Mouse (Mus musculus) gastrocnemius, adult 2 months (tissue): ENCODE data around the gene Rap1gap. TPM values are rescaled to one million over a fixed set of nuclear protein-coding genes. Genes with fewer than 3 reads are reported as not detected.

ENCODE experiments used
- DNase-seq: peaks from one replicate; pipeline ENCODE4 v3.0.0; 2022
- H3K27ac ChIP-seq: fragments of 200-600 bp; 2 replicates; pipeline ENCODE4 v1.8.1; 2022; ENCODE audit warnings: mild to moderate bottlenecking
- H3K4me3 ChIP-seq: fragments of 200-600 bp; 2 replicates; pipeline ENCODE4 v1.8.1; 2022; ENCODE audit warnings: mild to moderate bottlenecking, moderate library complexity
- CTCF ChIP-seq: fragments of 200-600 bp; IDR thresholded peaks from 2 replicates; pipeline ENCODE4 v1.8.1; 2022; ENCODE audit warnings: antibody characterized with exemption, mild to moderate bottlenecking, moderate library complexity
- intact Hi-C: fragments of 180-260 bp; cut with DNase I; formaldehyde crosslinking; loops from one replicate; pipeline ENCODE4 v1.15.1; 2025
- total RNA-seq, 2 experiments: library from RNA; stranded (reverse); gene quantifications; 2 replicates each; pipeline ENCODE4 v1.2.3; 2021

Gene Rap1gap
- total RNA-seq, 2 experiments from 2014 or later, result 4.4 to 8.6 TPM

- peak overlapping the region; percentile 85 for H3K27ac ChIP-seq
- peak overlapping the region; percentile 62 for H3K4me3 ChIP-seq
- DNase-seq, result no peak
- intact Hi-C loops, result loop anchor here (1.0 kb wide), 1 partner anchor 47 kb away; no protein-coding TSS in a partner anchor
- TF ChIP-seq CTCF, result no peak
Observed at GRCm38 (mm10) chr4:137723527-137723926, 59.0 kb downstream of the Rap1gap start.

GRCm38 (mm10) chr4:137724212-137724611, 59.7 kb downstream of the Rap1gap start:
- no peak for TF ChIP-seq CTCF
- intact Hi-C loops, result loop anchor here (1.0 kb wide), 1 partner anchor 41 kb away; no protein-coding TSS in a partner anchor
- Histone ChIP-seq H3K27ac (peak overlapping the region; percentile 85), H3K4me3 (peak overlapping the region; percentile 62)
- peak; percentile 72 for DNase-seq

GRCm38 (mm10) chr4:137724766-137725165, 60.2 kb downstream of the Rap1gap start:
- peak overlapping the region; percentile 85 for H3K27ac ChIP-seq
- TF ChIP-seq CTCF, result peak; percentile 97
- intact Hi-C loops, result loop anchor here (1.0 kb wide), 1 partner anchor 41 kb away; no protein-coding TSS in a partner anchor
- DNase-seq, result peak; percentile 89
- H3K4me3 ChIP-seq, result peak overlapping the region; percentile 62

GRCm38 (mm10) chr4:137725541-137726145, 61.1 kb downstream of the Rap1gap start:
- DNase-seq, result no peak
- TF ChIP-seq CTCF, result no peak
- intact Hi-C loops, result no loop called here
- peak overlapping the region; percentile 67 for H3K27ac ChIP-seq
- H3K4me3 ChIP-seq, result peak overlapping the region; percentile 37; the same call in 1 of the 2 replicates

- intact Hi-C loops, result no loop called here
- H3K27ac ChIP-seq, result no peak overlapping the region
Observed at GRCm38 (mm10) chr4:137726739-137727505, 62.4 kb downstream of the Rap1gap start.

GRCm38 (mm10) chr4:137727506-137728187, 63.1 kb downstream of the Rap1gap start:
- intact Hi-C loops, result no loop called here
- TF ChIP-seq CTCF, result no peak

More at GRCm38 (mm10) chr4:137726739-137727505, 62.4 kb downstream of the Rap1gap start:
- TF ChIP-seq CTCF, result no peak
- no peak for DNase-seq
- no peak overlapping the region for H3K4me3 ChIP-seq

GRCm38 (mm10) chr4:137728399-137729154, 64.1 kb downstream of the Rap1gap start:
- intact Hi-C loops, result no loop called here
- H3K4me3 ChIP-seq, result no peak overlapping the region
- no peak for TF ChIP-seq CTCF
- DNase-seq, result peak; percentile 52
- no peak overlapping the region for H3K27ac ChIP-seq

More at GRCm38 (mm10) chr4:137727506-137728187, 63.1 kb downstream of the Rap1gap start:
- H3K27ac ChIP-seq, result no peak overlapping the region
- no peak overlapping the region for H3K4me3 ChIP-seq
- DNase-seq, result peak; percentile 43

- H3K4me3 ChIP-seq, result no peak overlapping the region
- no peak for TF ChIP-seq CTCF
- H3K27ac ChIP-seq, result no peak overlapping the region
- no peak for DNase-seq
- intact Hi-C loops, result no loop called here
Observed at GRCm38 (mm10) chr4:137729155-137729855, 64.8 kb downstream of the Rap1gap start.

GRCm38 (mm10) chr4:137730134-137730533, 65.6 kb downstream of the Rap1gap start:
- TF ChIP-seq CTCF, result peak; percentile 92
- no peak overlapping the region for H3K4me3 ChIP-seq
- no peak overlapping the region for H3K27ac ChIP-seq
- DNase-seq, result peak; percentile 90
- intact Hi-C loops, result loop anchor here (1.0 to 2.0 kb wide), 3 partner anchors 66 to 223 kb away; partner anchors contain the start of gene Alpl

- Histone ChIP-seq H3K27ac (no peak overlapping the region), H3K4me3 (no peak overlapping the region)
- DNase-seq, result no peak
- intact Hi-C loops, result loop anchor here (1.0 to 2.0 kb wide), 3 partner anchors 66 to 222 kb away; partner anchors contain the start of gene Alpl
- TF ChIP-seq CTCF, result no peak
Observed at GRCm38 (mm10) chr4:137730757-137731156, 66.2 kb downstream of the Rap1gap start.

- TF ChIP-seq CTCF, result no peak
- Histone ChIP-seq H3K4me3 (no peak overlapping the region), H3K27ac (no peak overlapping the region)
- no peak for DNase-seq
- intact Hi-C loops, result loop anchor here (2.0 kb wide), 2 partner anchors 105 to 221 kb away; no protein-coding TSS in a partner anchor
Observed at GRCm38 (mm10) chr4:137731891-137732290, 67.4 kb downstream of the Rap1gap start.

- H3K4me3 ChIP-seq, result no peak overlapping the region
- intact Hi-C loops, result no loop called here
- no peak overlapping the region for H3K27ac ChIP-seq
- no peak for TF ChIP-seq CTCF
- no peak for DNase-seq
Observed at GRCm38 (mm10) chr4:137732361-137732760, 67.8 kb downstream of the Rap1gap start.
